Mouse (Mus musculus): ENCODE results near the gene Rassf6. TPM values are rescaled to one million over a fixed set of nuclear protein-coding genes. Genes with fewer than 3 reads are reported as not detected.

Gene Rassf6
- polyA plus RNA-seq, 1 experiment from 2014 or later: 1.0 TPM

DNA sequence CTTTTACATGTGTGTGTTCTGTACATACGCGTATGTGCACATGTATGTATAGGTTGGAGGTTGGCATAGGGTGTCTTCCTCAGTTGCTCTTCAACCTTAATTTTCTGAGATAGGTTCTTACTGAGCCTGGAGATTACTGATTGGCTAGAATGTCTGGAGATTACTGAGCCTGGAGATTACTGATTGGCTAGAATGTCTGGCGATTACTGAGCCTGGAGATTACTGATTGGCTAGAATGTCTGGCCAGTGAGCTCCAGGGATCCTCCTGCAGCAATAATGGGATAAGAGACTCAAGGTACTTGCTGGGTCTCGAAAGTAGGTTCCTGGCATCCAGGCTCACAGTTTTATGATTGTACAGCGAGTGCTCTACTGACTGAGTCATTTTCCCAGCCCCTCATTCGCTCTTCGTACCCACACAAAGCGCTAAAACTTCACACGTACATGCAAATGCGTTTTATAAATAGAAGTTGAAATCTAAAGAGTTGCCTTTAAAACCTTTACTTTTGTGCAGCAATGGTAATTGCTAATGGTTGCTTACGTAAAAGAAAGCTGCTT, 78.7 kb downstream of the Rassf6 start:
- Histone ChIP-seq H3K9me3 (no peaks in the 10 kb centered on the region), H3K27ac (no peak overlapping the region), H3K4me3 (no peak overlapping the region), H3K4me1 (replicated peaks) (no peaks in the 10 kb centered on the region), H3K36me3 (no peaks in the 10 kb centered on the region), H3K27me3 (no peaks in the 10 kb centered on the region), H3K9ac (no peak overlapping the region), H3K4me2 (no peak overlapping the region)
- 95% methylated on average over 11 of the region's 11 CpGs for WGBS
- ATAC-seq (ENCODE audit: low FRiP score): no peak

DNA sequence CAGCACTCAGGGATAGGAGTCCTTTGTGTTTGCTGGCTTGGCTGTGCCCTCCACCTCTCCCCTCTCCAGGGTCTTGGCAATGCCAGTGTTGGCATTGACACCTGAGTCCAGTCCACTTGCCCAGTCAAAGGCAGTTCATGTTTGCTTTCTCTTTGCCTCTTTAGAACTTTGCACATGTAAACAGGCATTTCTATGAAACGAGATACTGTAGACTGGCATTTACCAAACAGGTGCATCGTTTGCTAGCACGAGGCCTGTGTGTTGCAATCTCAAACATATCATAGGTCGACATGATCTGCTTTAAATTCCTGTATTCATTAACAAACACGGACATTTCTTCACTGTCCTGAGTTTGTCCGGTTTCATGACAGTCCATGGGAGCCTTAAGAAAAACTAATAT, 79.7 kb downstream of the Rassf6 start, which contains the start of gene 5830473C10Rik:
TSS of gene 5830473C10Rik (plus strand) at position 365 of the 400 bp plus-strand sequence.
- Histone ChIP-seq H3K4me2 (no peak within 1 kb of the TSS), H3K4me3 (no peak within 1 kb of the TSS), H3K27me3 (no peaks in the 10 kb centered on the region), H3K9me3 (no peaks in the 10 kb centered on the region), H3K36me3 (no peaks in the 10 kb centered on the region), H3K4me1 (replicated peaks) (no peaks in the 10 kb centered on the region), H3K27ac (no peak within 1 kb of the TSS), H3K9ac (no peak within 1 kb of the TSS)
- ATAC-seq (ENCODE audit: low FRiP score): no peak
- 93% methylated on average over 6 of the region's 6 CpGs for WGBS

DNA sequence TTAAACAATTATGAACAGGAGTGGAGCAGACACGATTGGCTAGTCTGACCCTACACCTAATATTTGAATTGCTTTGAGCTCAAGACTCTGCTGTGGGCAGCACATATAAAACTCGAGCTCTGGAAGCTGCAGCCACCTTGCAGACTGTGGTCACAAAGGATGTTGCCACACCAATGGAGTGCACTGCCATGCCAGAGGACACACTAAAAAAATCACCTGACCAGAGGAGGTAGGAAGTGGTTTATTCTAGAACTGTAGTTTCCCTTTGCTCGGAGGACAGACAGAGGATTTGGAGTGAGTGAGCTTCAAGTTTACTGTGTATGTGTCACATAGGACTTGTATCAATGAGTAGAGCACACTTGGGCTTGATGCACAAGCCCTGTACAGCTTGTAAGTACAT, 84.4 kb downstream of the Rassf6 start:
- H3K4me3 ChIP-seq: no peak overlapping the region
- no peak overlapping the region for H3K27ac ChIP-seq
- WGBS: 88% methylated on average over 3 of the region's 3 CpGs
- no peaks in the 10 kb centered on the region for H3K36me3 ChIP-seq
- ATAC-seq (ENCODE audit: low FRiP score): no peak
- no peak overlapping the region for H3K4me2 ChIP-seq
- no peaks in the 10 kb centered on the region for H3K4me1 ChIP-seq (replicated peaks)
- no peaks in the 10 kb centered on the region for H3K27me3 ChIP-seq
- H3K9me3 ChIP-seq: no peaks in the 10 kb centered on the region
- no peak overlapping the region for H3K9ac ChIP-seq

Other genes starting within 250 kb of the Rassf6 start
- 0.08 and 0.83 TPM in 2 replicates for gene Alb, start 179.8 kb downstream of the Rassf6 start, polyA plus RNA-seq (2015; fragmentation: Nextera tagmentation; extraction: Ambion mirVana)
- gene Afp, start 149.9 kb downstream of the Rassf6 start, polyA plus RNA-seq (2015; fragmentation: Nextera tagmentation; extraction: Ambion mirVana): 0.56 and 2.2 TPM in 2 replicates
- gene Afm, start 121.7 kb downstream of the Rassf6 start, polyA plus RNA-seq (2015; fragmentation: Nextera tagmentation; extraction: Ambion mirVana): not detected in 2 replicates
- not detected in 2 replicates for gene 5830473C10Rik, start 79.5 kb downstream of the Rassf6 start, polyA plus RNA-seq (2015; fragmentation: Nextera tagmentation; extraction: Ambion mirVana)
- gene Cxcl5, start 118.7 kb upstream of the Rassf6 start, polyA plus RNA-seq (2015; fragmentation: Nextera tagmentation; extraction: Ambion mirVana): 0.14 and 0.17 TPM in 2 replicates
- gene Ppbp, start 127.9 kb upstream of the Rassf6 start, polyA plus RNA-seq (2015; fragmentation: Nextera tagmentation; extraction: Ambion mirVana): 4.0 and 4.4 TPM in 2 replicates
- 43.6 and 55.5 TPM in 2 replicates for gene Pf4, start 131.8 kb upstream of the Rassf6 start, polyA plus RNA-seq (2015; fragmentation: Nextera tagmentation; extraction: Ambion mirVana)
- gene Cxcl3, start 145.4 kb upstream of the Rassf6 start, polyA plus RNA-seq (2015; fragmentation: Nextera tagmentation; extraction: Ambion mirVana): not detected in 2 replicates
- not detected in 2 replicates for gene Cxcl15, start 153.9 kb upstream of the Rassf6 start, polyA plus RNA-seq (2015; fragmentation: Nextera tagmentation; extraction: Ambion mirVana)

Measured in hindbrain, embryonic 13.5 days (tissue).